Mouse (Mus musculus): ENCODE measurements around the gene Uba6. TPM values are rescaled to one million over a fixed set of nuclear protein-coding genes. Genes with fewer than 3 reads are reported as not detected.

Uba6 gene
- polyA plus RNA-seq, 1 experiment from 2014 or later: 21.6 TPM

DNA sequence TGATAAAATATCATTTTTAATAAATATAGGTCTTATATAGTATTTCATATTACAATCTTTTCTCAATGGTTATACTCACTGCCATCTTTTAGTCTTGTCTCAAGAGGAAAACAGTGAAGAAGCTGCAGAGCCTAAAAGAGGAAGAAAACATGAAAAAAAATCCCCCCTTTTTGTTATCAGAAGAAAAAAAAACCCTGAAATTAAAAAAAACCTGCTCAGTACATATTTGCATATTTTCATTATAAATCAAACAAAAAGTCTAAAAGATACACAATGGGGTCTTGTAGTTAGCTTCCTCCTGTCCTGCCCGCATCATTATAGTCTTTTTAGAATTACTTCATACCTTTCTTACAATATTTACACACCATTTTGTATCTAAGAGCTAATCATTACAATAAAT, 43.9 kb downstream of the Uba6 start:
- Histone ChIP-seq H3K9me3 (ENCODE audit: control insufficient read depth, low read length) (no peaks in the 10 kb centered on the region), H3K4me3 (ENCODE audit: low read depth, low read length) (no peak overlapping the region), H3K36me3 (ENCODE audit: control insufficient read depth, insufficient read depth, low read length) (peaks cover 2% of the 10 kb centered on the region; the same call in 1 of the 2 replicates), H3K27ac (replicated peaks; ENCODE audit: low read depth, low read length) (no peak overlapping the region), H3K4me2 (ENCODE audit: low read depth, severe bottlenecking) (no peak overlapping the region), H3K27me3 (ENCODE audit: control insufficient read depth, insufficient read depth, low read length) (no peaks in the 10 kb centered on the region), H3K9ac (ENCODE audit: low read length) (no peak overlapping the region), H3K4me1 (ENCODE audit: control insufficient read depth, insufficient read depth, low read length) (no peaks in the 10 kb centered on the region)
- ATAC-seq (ENCODE audit: insufficient number of reproducible peaks, low FRiP score, low TSS enrichment, low read depth) (no peak), DNase-seq (ENCODE audit: low spot score) (no peak)
- WGBS: 98% methylated on average over 1 of the region's 1 CpGs

DNA sequence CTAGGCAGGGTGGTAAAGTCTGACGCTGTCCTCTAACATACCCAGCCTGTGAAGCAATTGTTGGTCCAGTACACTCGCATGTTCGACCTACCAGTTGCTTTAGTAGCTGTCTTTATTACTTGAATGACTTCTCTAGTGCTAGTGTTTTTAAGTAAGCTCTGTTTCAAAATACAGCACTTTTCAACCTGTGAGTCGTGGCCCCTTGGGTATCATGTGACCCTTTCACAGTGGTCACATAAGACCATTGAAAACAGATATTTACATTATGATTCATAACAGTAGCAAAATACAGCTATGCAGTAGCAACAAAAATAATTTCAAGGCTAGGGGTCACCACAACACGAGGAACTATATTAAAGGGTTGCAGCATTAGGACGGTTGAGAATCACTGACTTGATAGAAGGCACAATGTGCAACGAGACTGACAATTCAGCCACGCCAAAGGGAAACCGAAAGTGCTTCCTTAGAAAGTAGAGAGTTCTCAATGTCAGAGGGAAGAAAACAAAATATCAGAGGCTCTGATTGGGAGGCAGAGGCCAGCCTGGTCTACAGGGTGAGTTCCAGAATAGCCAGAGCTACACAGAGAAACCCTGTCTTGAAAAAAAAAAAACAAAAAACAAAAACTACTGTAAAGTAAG, 54.0 kb downstream of the Uba6 start:
- 92% methylated on average over 9 of the region's 9 CpGs for WGBS
- no peaks in the 10 kb centered on the region for H3K9me3 ChIP-seq (ENCODE audit: control insufficient read depth, low read length)
- H3K4me2 ChIP-seq (ENCODE audit: low read depth, severe bottlenecking): no peak overlapping the region
- DNase-seq (ENCODE audit: low spot score) (no peak), ATAC-seq (ENCODE audit: insufficient number of reproducible peaks, low FRiP score, low TSS enrichment, low read depth) (no peak)
- no peak overlapping the region for H3K9ac ChIP-seq (ENCODE audit: low read length)
- H3K4me3 ChIP-seq (ENCODE audit: low read depth, low read length): no peak overlapping the region
- no peak overlapping the region for H3K27ac ChIP-seq (replicated peaks; ENCODE audit: low read depth, low read length)
- H3K36me3 ChIP-seq (ENCODE audit: control insufficient read depth, insufficient read depth, low read length): no peaks in the 10 kb centered on the region; the same call in 1 of the 2 replicates
- H3K4me1 ChIP-seq (ENCODE audit: control insufficient read depth, insufficient read depth, low read length): no peaks in the 10 kb centered on the region
- no peaks in the 10 kb centered on the region for H3K27me3 ChIP-seq (ENCODE audit: control insufficient read depth, insufficient read depth, low read length)

DNA sequence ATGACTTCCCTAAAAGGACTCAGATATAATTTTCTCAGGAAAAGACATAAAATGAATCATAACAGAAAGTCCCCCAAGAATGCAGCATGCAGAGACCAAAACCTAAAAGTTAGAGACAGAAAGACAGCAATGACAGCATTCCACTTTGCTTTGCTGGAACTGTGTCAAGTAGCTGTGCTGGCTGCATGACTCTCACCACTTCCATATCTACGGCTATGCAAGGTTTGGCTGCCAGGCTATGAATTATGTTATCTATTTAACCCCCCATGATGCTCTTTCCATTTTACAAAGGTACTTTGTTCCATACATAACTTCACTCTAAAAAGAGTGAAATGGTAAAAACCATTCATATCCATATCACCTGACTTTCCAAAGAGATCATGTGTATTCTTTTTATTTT, 58.6 kb downstream of the Uba6 start:
- no peaks in the 10 kb centered on the region for H3K4me1 ChIP-seq (ENCODE audit: control insufficient read depth, insufficient read depth, low read length)
- H3K27me3 ChIP-seq (ENCODE audit: control insufficient read depth, insufficient read depth, low read length): no peaks in the 10 kb centered on the region
- DNase-seq (ENCODE audit: low spot score): no peak
- no peak overlapping the region for H3K4me2 ChIP-seq (ENCODE audit: low read depth, severe bottlenecking)
- H3K4me3 ChIP-seq (ENCODE audit: low read depth, low read length): no peak overlapping the region
- H3K27ac ChIP-seq (replicated peaks; ENCODE audit: low read depth, low read length): no peak overlapping the region
- no peak overlapping the region for H3K9ac ChIP-seq (ENCODE audit: low read length)
- no peak for ATAC-seq (ENCODE audit: insufficient number of reproducible peaks, low FRiP score, low TSS enrichment, low read depth)
- 90% methylated on average over 1 of the region's 1 CpGs for WGBS
- H3K36me3 ChIP-seq (ENCODE audit: control insufficient read depth, insufficient read depth, low read length): no peaks in the 10 kb centered on the region
- H3K9me3 ChIP-seq (ENCODE audit: control insufficient read depth, low read length): no peaks in the 10 kb centered on the region

DNA sequence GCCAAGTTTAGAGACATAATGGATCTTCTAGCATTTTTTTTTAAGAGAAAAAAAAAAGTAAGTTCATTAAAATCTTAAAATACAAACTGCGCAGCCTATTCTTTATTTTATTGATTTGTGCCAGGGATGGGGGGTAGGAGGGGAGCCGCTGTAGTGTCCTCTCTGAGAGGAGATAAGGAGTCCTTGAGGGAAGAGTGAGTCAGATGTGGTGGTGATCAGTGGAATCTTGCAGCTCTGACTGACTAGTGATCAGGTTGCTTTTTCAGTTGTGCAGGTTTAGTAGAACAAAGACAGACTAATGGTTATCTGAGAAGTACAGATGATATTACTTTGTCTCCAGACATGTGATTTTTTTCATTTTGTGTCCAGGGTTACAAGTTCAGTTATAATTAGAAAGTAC, 59.6 kb downstream of the Uba6 start:
- H3K4me3 ChIP-seq (ENCODE audit: low read depth, low read length): no peak overlapping the region
- 94% methylated on average over 2 of the region's 2 CpGs for WGBS
- no peak overlapping the region for H3K4me2 ChIP-seq (ENCODE audit: low read depth, severe bottlenecking)
- no peak overlapping the region for H3K27ac ChIP-seq (replicated peaks; ENCODE audit: low read depth, low read length)
- no peaks in the 10 kb centered on the region for H3K36me3 ChIP-seq (ENCODE audit: control insufficient read depth, insufficient read depth, low read length)
- H3K9me3 ChIP-seq (ENCODE audit: control insufficient read depth, low read length): no peaks in the 10 kb centered on the region
- ATAC-seq (ENCODE audit: insufficient number of reproducible peaks, low FRiP score, low TSS enrichment, low read depth) (no peak), DNase-seq (ENCODE audit: low spot score) (no peak)
- H3K27me3 ChIP-seq (ENCODE audit: control insufficient read depth, insufficient read depth, low read length): no peaks in the 10 kb centered on the region
- no peaks in the 10 kb centered on the region for H3K4me1 ChIP-seq (ENCODE audit: control insufficient read depth, insufficient read depth, low read length)
- no peak overlapping the region for H3K9ac ChIP-seq (ENCODE audit: low read length)

DNA sequence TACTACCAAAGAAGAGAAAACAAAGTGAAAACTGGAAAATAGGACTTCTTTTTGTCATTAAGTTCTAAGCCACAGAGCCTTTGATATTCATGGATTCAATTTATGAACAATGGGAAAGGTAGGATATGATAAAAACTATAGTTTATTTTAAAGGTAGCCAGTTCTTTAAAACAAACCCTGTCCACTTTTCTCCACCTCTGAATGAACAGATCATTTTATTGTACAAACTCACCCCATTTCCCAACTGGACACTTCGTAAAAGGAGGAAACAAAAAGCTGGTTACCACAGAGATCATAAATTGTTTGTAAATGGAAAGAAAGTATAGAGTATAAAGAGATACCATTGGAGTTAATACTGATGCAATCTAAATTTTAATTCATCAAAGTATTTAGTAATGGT, 61.5 kb downstream of the Uba6 start:
- no peaks in the 10 kb centered on the region for H3K9me3 ChIP-seq (ENCODE audit: control insufficient read depth, low read length)
- no peaks in the 10 kb centered on the region for H3K4me1 ChIP-seq (ENCODE audit: control insufficient read depth, insufficient read depth, low read length)
- H3K9ac ChIP-seq (ENCODE audit: low read length): no peak overlapping the region
- no peaks in the 10 kb centered on the region for H3K27me3 ChIP-seq (ENCODE audit: control insufficient read depth, insufficient read depth, low read length)
- no peak overlapping the region for H3K4me2 ChIP-seq (ENCODE audit: low read depth, severe bottlenecking)
- 100% methylated on average over 1 of the region's 1 CpGs for WGBS
- DNase-seq (ENCODE audit: low spot score): no peak
- H3K27ac ChIP-seq (replicated peaks; ENCODE audit: low read depth, low read length): no peak overlapping the region
- H3K36me3 ChIP-seq (ENCODE audit: control insufficient read depth, insufficient read depth, low read length): no peaks in the 10 kb centered on the region
- H3K4me3 ChIP-seq (ENCODE audit: low read depth, low read length): no peak overlapping the region
- no peak for ATAC-seq (ENCODE audit: insufficient number of reproducible peaks, low FRiP score, low TSS enrichment, low read depth)

DNA sequence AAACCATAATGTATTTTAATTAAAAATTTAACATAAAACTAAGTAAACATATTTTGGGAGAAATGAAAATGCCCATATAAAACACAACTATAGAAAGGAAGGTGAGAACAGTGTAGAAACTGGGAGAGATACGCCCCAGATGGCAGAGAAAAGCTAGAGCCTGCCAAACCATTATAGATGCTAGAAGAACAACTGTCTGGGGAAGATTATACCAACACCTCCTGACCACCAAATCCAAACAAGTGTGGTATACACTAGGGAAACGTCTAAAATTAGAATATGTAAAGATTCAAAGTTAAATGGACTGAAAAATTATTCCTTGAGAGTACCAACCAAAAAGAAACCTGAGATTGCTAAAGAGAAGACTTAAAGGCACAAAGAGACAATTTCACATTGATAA, 66.0 kb downstream of the Uba6 start:
- ATAC-seq (ENCODE audit: insufficient number of reproducible peaks, low FRiP score, low TSS enrichment, low read depth) (no peak), DNase-seq (ENCODE audit: low spot score) (no peak)
- Histone ChIP-seq H3K4me1 (ENCODE audit: control insufficient read depth, insufficient read depth, low read length) (no peaks in the 10 kb centered on the region), H3K9ac (ENCODE audit: low read length) (no peak overlapping the region), H3K9me3 (ENCODE audit: control insufficient read depth, low read length) (no peaks in the 10 kb centered on the region), H3K4me2 (ENCODE audit: low read depth, severe bottlenecking) (no peak overlapping the region), H3K27me3 (ENCODE audit: control insufficient read depth, insufficient read depth, low read length) (no peaks in the 10 kb centered on the region), H3K36me3 (ENCODE audit: control insufficient read depth, insufficient read depth, low read length) (no peaks in the 10 kb centered on the region), H3K27ac (replicated peaks; ENCODE audit: low read depth, low read length) (no peak overlapping the region), H3K4me3 (ENCODE audit: low read depth, low read length) (no peak overlapping the region)
- WGBS: 85% methylated on average over 2 of the region's 2 CpGs

DNA sequence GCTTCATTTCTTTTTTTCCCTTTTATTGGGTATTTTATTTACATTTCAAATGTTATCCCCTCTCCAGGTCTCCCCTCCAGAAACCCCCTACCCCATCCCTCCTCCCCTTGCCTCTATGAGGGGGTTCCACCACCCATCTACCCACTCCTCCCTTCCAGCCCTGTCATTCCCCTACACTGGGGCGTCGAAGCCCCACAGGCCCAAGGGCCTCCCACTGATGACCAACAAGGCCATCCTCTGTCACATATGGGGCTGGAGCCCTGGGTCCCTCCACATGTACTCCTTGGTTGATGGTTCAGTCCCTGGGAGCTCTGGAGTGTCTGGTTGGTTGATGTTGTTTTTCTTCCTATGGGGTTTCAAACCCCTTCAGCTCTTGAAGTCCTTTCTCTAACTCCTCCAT, 70.4 kb downstream of the Uba6 start:
- no peaks in the 10 kb centered on the region for H3K9me3 ChIP-seq (ENCODE audit: control insufficient read depth, low read length)
- no peaks in the 10 kb centered on the region for H3K4me1 ChIP-seq (ENCODE audit: control insufficient read depth, insufficient read depth, low read length)
- no peaks in the 10 kb centered on the region for H3K27me3 ChIP-seq (ENCODE audit: control insufficient read depth, insufficient read depth, low read length)
- H3K36me3 ChIP-seq (ENCODE audit: control insufficient read depth, insufficient read depth, low read length): no peaks in the 10 kb centered on the region
- H3K4me3 ChIP-seq (ENCODE audit: low read depth, low read length): no peak overlapping the region
- ATAC-seq (ENCODE audit: insufficient number of reproducible peaks, low FRiP score, low TSS enrichment, low read depth): no peak
- H3K27ac ChIP-seq (replicated peaks; ENCODE audit: low read depth, low read length): no peak overlapping the region
- 100% methylated on average over 2 of the region's 2 CpGs for WGBS
- DNase-seq (ENCODE audit: low spot score): no peak
- H3K4me2 ChIP-seq (ENCODE audit: low read depth, severe bottlenecking): no peak overlapping the region
- H3K9ac ChIP-seq (ENCODE audit: low read length): no peak overlapping the region

DNA sequence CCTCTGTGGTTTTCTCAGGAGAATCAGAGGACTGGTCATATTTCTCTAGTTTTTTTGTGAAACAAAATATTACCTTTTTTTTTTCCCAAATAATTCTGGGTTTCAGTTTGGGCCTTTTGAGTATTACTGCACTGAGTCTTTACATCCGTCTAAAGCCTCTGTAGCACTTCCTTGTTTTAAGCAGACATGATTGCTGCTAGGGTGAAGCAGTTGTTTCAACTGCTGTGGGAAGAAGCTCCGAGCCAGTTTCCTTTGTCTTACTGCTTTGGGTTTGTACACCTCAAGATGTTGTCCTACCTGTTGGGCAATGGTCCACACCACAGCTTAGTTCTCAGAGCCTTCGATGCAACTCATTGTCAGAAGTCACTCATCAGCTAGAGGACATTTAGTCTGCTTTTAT, 72.0 kb downstream of the Uba6 start:
- H3K27me3 ChIP-seq (ENCODE audit: control insufficient read depth, insufficient read depth, low read length): no peaks in the 10 kb centered on the region
- no peak for ATAC-seq (ENCODE audit: insufficient number of reproducible peaks, low FRiP score, low TSS enrichment, low read depth)
- H3K4me3 ChIP-seq (ENCODE audit: low read depth, low read length): no peak overlapping the region
- no peaks in the 10 kb centered on the region for H3K36me3 ChIP-seq (ENCODE audit: control insufficient read depth, insufficient read depth, low read length)
- DNase-seq (ENCODE audit: low spot score): no peak
- WGBS: 84% methylated on average over 3 of the region's 3 CpGs
- H3K9ac ChIP-seq (ENCODE audit: low read length): no peak overlapping the region
- H3K4me1 ChIP-seq (ENCODE audit: control insufficient read depth, insufficient read depth, low read length): no peaks in the 10 kb centered on the region
- no peaks in the 10 kb centered on the region for H3K9me3 ChIP-seq (ENCODE audit: control insufficient read depth, low read length)
- no peak overlapping the region for H3K27ac ChIP-seq (replicated peaks; ENCODE audit: low read depth, low read length)
- no peak overlapping the region for H3K4me2 ChIP-seq (ENCODE audit: low read depth, severe bottlenecking)

DNA sequence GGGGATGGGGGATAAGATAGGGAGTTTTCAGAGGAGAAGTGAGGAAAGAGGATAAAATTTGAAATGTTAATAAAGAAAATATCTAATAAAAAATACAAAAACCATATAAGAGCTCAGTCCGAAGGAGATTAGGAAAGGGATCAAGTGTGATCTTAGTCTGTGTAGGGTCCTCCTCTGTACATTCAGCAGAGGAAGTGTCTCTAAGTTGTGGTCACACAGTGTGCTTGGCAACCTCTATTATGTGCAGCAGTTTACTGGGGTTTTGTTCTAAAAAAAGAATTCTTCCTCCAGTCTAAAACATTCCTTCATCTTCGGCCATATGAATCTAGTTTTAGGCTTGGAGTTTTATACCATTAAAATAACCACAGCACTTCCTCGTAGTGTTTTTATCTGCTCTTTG, 73.6 kb downstream of the Uba6 start:
- Histone ChIP-seq H3K4me2 (ENCODE audit: low read depth, severe bottlenecking) (no peak overlapping the region), H3K4me3 (ENCODE audit: low read depth, low read length) (no peak overlapping the region), H3K27me3 (ENCODE audit: control insufficient read depth, insufficient read depth, low read length) (no peaks in the 10 kb centered on the region), H3K9ac (ENCODE audit: low read length) (no peak overlapping the region), H3K4me1 (ENCODE audit: control insufficient read depth, insufficient read depth, low read length) (no peaks in the 10 kb centered on the region), H3K36me3 (ENCODE audit: control insufficient read depth, insufficient read depth, low read length) (no peaks in the 10 kb centered on the region), H3K9me3 (ENCODE audit: control insufficient read depth, low read length) (no peaks in the 10 kb centered on the region), H3K27ac (replicated peaks; ENCODE audit: low read depth, low read length) (no peak overlapping the region)
- DNase-seq (ENCODE audit: low spot score): no peak
- ATAC-seq (ENCODE audit: insufficient number of reproducible peaks, low FRiP score, low TSS enrichment, low read depth): no peak
- WGBS: 90% methylated on average over 3 of the region's 3 CpGs
